Mouse (Mus musculus) brain, embryonic 14.5 days (tissue): ENCODE results near the gene Tph2.

Source experiments
- CTCF ChIP-seq: fragments of 200-500 bp; IDR thresholded peaks from 2 replicates; pipeline ENCODE4 v1.5.1; 2012; ENCODE audit warnings: inconsistent platforms, mild to moderate bottlenecking, moderate library complexity, borderline replicate concordance; ENCODE audit not compliant: insufficient read depth, insufficient read length; ENCODE audit errors: extremely low read depth
- POLR2A ChIP-seq: fragments of 200-500 bp; IDR thresholded peaks from 2 replicates; pipeline ENCODE4 v1.6.1; 2012; ENCODE audit warnings: mild to moderate bottlenecking, inconsistent platforms, borderline replicate concordance; ENCODE audit not compliant: poor library complexity, insufficient read depth, insufficient read length, severe bottlenecking; ENCODE audit errors: extremely low read depth

DNA sequence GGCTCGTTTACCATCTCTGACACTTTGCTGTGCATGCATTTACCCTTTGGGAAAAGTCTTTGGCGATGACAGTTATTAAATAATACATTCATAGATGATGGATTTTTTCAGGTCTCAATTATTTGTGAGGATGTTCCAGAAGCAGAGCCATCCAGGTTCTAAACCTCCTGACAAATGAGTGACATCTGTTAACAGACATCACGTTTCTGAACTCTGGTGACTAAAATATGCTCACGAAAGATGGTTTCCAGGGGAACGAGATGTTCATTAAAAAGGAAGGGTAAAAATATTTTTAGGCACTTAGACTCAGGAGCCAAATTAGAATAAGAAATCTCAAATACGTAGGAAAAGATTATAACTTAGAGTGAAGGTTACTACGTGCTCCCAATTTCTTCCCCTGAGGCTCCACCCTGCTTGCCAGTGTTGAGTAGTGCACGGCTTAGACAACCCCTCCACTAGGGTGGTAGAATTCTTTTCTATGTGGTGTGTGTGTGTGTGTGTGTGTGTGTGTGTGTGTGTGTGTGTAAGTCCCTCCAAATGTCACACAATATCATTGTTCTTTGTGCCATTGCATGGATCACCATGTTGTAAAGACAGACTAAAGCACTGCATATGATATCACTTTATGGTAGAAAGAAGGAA lies 38.4 kb downstream of the Tph2 start:
- TF ChIP-seq POLR2A (no peak), CTCF (no peak)
